Mouse (Mus musculus): Measurements from ENCODE around the gene Pigo.

Pigo gene

GRCm38 (mm10) chr4:43025084-43025960 lies at the start of gene Pigo:
Pigo (minus strand) TSS chr4:43025819.
- DNase-seq = peak; percentile 96

DNA sequence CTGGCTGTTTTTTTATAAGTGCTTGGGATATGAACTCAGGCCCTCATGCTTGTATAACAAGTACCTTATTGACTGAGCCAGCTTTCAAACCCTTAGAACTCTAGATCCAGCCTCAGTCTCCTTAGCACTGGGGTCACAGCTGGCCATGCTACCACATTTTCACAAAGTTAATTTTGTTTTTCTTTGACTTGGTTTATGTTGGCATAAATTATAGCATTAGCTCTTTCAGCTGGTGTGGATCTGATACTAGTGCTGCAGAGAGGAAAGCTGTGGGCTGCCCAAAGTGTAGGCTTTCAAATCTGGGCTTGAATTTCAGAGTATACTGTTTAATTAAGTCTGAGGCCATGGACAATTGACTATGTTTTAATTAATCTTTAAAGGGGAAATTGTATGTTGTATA lies 49.3 kb upstream of the Pigo start:
- DNase-seq = no peak

GRCm38 (mm10) chr4:43065471-43065870 lies 39.9 kb upstream of the Pigo start:
- DNase-seq = no peak

- no peak for DNase-seq
These were observed 34.7 kb upstream of the Pigo start for GRCm38 (mm10) chr4:43060286-43060685.

DNA sequence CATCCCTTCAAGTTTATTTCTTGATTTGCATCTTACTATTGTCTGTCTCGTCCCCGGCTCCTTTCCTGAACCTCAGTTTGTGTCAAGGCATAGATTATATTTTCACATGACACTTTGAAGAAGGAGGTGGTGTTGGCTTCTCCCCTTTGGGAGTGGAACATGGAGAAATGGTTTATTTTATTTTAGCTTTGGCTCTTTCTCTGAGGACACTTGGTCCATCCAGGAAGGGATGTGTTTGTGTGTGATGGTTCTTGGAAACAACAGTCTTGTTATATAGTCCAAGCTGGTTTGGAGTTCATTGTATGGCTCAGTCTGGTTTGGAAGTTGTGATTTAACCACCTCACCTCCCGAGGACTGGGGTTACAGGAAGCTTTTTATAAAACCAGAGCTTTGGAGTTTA lies 34.1 kb upstream of the Pigo start:
- DNase-seq = no peak

GRCm38 (mm10) chr4:43058753-43059654 lies 33.4 kb upstream of the Pigo start, which contains the start of gene Unc13b:
Unc13b (plus strand) TSS chr4:43058953.
- peak; percentile 94 for DNase-seq

- no peak for DNase-seq
These were observed 32.8 kb upstream of the Pigo start for GRCm38 (mm10) chr4:43058392-43058752.

DNA sequence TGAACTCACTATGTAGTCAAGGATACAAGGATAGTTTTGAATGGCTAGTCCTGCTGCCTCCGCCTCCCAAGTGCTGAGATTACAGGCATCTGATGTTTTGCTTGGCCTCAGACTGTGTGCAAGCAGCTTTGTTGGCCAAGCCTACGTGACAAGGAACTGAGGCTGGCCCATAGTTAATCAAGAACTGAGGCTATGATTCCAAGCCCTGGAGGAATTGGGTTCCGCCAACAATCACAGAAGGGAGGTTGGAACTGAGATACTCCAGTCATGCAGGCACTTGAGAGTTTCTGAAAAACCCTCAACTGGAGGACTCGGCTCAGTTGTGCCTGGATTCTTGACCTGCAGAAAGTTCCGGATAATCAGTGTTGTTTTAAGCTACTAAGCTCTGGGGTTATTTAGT lies 32.0 kb upstream of the Pigo start:
- DNase-seq = no peak

DNA sequence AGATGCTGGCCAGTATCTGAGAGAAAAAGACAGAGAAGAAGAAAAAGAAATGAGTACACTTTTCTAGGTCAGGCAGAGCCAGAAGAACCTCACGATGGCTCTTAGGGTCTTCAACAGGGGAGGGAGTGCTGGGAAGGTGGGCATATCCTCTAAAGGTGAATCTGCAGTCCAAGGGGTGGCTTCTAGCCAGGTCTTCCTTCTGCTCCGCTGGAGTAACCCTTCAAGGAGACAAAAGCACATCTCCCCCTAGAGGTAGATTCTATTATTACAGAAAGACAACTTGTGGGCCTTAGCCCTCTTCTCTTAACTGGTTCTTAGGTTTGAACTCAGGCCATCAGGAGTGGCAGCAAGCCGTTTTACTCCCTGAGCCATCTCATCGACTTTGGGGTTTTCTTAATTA lies 27.0 kb upstream of the Pigo start:
- DNase-seq = peak; percentile 55

DNA sequence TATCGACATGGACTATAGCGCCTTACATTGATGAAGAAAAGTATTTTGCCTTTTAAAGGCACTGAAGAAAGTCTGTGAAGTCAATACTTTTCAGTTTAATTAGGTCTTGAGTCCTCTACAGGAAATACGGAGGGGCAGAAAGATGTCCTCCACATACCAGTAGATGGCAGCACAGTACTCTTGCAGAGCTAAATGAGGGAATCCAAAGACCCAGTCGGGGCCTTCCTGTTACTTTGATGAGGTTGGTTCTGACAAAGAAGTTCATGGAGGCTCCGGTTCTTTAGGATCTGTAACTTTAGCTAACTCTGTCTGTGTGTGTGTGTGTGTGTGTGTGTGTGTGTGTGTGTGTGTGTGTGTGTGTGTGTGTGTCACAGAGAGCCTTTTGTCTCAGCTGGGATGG lies 21.6 kb upstream of the Pigo start:
- peak; percentile 83 for DNase-seq

- no peak for DNase-seq
These were observed 21.0 kb upstream of the Pigo start for GRCm38 (mm10) chr4:43046607-43047006.

DNA sequence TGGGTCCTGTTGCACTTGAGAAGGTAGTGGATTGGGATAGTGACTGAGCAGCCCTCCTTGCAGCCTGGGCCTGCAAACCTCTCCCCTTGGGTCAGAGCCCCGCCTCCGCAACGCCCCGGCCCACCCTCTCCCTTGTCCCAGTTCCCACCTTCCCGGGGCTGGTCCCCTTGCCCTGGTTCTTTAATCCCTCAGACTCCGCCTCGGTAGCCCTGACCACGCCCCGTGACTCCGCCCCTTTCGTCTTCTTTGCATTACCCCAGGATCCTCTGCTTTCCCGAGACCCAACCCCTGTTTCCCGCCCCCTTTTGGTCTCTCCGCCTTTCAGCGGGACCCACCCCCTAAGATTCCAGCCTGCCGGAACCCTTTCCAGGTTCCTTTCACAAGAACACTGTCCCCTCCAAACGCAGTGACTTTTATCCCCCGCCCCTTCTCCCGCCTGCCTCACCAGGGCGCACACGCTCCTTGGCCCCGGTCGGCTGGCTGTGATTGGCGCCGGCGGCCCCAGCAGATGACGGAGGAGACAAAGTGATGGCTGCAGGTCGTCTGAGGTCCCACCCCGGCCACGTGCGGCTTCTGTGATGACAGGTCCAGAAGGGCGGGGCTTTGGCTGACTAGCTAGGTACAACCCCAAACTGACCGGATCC lies 20.2 kb upstream of the Pigo start, which contains the start of gene Fam214b:
TSS of gene Fam214b (minus strand) at position 562 of the 644 bp plus-strand sequence.
- peak; percentile 99 for DNase-seq

- peak; percentile 35 for DNase-seq
These were observed 19.7 kb upstream of the Pigo start for GRCm38 (mm10) chr4:43045285-43045658.

GRCm38 (mm10) chr4:43044673-43045072 lies 19.1 kb upstream of the Pigo start:
- DNase-seq = peak; percentile 62

DNA sequence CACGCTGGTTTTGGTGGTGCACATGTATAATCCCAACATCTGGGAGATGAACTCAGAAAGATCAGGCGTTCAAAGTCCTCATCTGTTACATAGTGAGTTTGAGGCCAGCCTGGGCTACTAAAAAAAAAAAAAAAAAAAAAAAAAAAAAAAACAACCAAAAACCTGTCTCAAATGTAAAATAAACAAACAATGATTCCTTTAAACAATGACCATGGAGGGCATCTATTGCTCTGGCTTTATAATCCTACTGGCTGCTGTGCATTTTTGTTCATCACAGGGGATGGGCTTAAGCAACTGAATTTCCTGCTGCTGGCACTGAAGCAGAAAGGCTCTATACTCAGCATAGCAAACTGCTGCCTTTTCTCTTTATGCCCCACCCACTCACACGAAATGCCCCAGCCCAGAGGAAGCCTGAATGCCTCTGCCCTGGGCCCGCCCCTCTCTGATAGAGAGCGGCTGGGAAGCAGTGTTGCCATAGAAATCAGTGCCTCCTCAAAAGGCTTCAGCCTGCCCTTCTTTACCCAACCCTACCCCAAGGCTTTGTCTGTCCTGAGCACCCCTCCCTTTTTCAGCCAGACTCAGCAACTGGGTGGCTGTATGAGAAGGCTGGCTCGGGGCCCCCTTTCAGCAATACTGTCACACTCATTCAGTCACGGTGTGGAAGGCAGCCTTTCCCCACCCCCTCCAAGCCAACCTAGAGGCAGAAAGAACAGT lies 18.2 kb upstream of the Pigo start:
- DNase-seq = peak; percentile 76

DNA sequence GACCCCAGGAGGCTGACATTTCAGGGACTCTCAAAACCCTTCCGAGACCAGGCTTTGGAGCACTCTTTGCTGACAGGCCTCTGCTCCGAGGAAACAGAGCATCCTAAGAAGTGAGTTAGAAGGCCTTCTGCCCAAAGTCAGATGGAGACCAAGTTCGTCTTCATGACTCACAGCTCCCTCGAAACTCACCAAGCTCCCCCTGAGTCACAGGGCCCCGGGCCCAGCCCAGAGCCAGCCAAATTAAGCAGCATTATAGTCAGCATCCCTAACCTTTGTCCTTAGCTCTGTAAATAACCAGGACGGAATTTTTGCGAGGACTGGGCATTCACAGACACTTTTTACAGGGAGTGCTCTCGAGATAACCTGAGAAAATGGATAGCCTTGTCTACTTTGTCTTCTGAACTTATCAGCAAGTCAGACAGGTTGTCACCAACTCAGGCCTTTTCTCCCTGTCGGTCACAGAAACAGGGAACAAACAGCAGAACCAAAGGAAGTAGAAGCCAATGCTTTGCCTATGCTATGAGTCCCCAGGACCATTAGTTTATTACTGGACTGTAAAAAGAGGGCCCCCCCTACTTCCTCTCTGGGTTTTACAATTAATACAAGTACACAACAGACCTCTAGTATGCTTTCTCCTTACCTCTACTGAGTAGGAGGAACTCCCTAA lies 15.4 kb upstream of the Pigo start:
- DNase-seq = no peak

GRCm38 (mm10) chr4:43040114-43040572 lies 14.5 kb upstream of the Pigo start:
- peak; percentile 96 for DNase-seq

DNA sequence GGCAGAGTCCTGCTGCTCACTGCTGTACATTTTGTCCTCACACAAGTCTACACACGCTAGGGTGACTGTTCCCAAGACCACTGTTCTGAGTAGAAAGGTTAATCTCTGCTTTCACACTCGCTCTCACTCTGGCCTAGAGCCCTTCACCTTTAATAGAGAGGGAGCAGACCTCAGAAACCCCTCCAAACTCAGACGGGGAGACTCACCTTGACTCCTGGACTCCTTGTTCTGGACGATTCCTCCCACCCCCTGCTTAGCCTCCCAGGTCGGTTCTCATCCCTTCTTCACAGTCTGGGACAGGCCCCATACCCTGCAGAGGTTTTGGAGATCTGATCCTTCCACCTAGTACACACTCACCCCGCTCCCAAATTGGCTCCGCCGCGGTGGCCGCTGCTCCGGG lies 14.0 kb upstream of the Pigo start:
- DNase-seq = no peak

GRCm38 (mm10) chr4:43038567-43039495 lies 13.2 kb upstream of the Pigo start:
- peak; percentile 46 for DNase-seq

DNA sequence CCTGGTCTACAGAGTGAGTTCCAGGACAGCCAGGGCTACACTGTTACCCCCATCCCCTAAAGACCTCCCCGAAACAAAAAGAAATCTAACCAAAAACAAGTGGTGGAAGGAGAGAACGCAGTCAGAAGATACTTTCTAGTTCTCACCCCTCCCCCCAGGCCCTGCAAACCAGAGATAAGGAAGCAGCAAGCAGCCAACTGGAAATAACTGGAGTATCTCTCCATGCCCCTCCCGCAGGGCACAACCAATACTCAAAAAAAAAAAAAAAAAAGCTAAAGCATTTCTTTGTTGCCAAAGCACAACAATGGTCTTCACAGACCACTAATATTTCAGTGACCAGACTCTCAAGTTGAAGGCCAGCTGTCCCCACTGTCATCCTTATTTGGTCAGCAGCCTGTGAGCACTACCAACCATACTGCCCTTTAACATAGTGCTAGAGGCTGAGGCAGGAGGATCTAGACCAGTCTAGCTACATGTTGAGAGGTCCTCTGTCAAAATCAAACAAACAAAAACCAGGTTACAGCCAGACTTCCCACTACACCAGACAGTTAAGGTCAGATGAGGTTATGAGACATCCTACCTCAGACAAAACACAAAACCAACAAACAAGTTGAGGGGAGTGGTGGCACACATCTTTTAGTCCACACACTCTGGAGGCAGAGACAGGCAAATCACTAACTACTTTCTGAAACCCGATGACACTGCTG lies 12.4 kb upstream of the Pigo start:
- DNase-seq = no peak
